9 mouse cellular contexts compared by ENCODE assay signal in genomic region chr9:42520587-42521084, GRCm38 (mm10). TPM values are rescaled to one million over a fixed set of nuclear protein-coding genes. Genes with fewer than 3 reads are reported as not detected.
DNase-seq lines count a peak whose midpoint lies in the region; ATAC-seq and TF ChIP-seq lines count a peak whose summit lies in the region.
"Had no signal": no experiment of that assay in that cellular context is flagged by ENCODE, and none has a peak within 500 bp of the region (broad histone marks: within the 10 kb centered on the region; RNA-seq: fewer than 3 reads in every experiment).

No protein-coding gene starts in this region.

- intact Hi-C loops in gastrocnemius, adult 2 months (cut with DNase I), result no loop called here

- no peak for TF ChIP-seq CTCF in gastrocnemius, adult 2 months (IDR thresholded peaks at IDR 0.05)
- TF ChIP-seq CTCF in kidney, adult 2 months (conservative IDR thresholded peaks at IDR 0.05; ENCODE audit: insufficient read depth, insufficient read length, low read depth, low read length), result no peak

- no peaks in the 10 kb centered on the region for H3K36me3 ChIP-seq in kidney, adult 2 months (ENCODE audit: control insufficient read depth, insufficient read depth, low read length)
- no peaks in the 10 kb centered on the region for H3K36me3 ChIP-seq in limb, embryonic 12.5 days
- H3K36me3 ChIP-seq in midbrain, embryonic 15.5 days (replicated peaks), result no peaks in the 10 kb centered on the region

- no peaks in the 10 kb centered on the region for H3K9me3 ChIP-seq in limb, embryonic 12.5 days
- no peaks in the 10 kb centered on the region for H3K9me3 ChIP-seq in midbrain, embryonic 15.5 days

- peak overlapping the region; percentile 83 for H3K4me2 ChIP-seq in limb, embryonic 12.5 days
- H3K4me2 ChIP-seq in midbrain, embryonic 15.5 days, result peak overlapping the region; percentile 62

- WGBS in kidney, adult 2 months, result 9% methylated on average over 36 of the region's 36 CpGs
- 7% methylated on average over 36 of the region's 36 CpGs for WGBS in limb, embryonic 12.5 days
- WGBS in midbrain, embryonic 15.5 days, result 2% methylated on average over 36 of the region's 36 CpGs

- ATAC-seq in limb, embryonic 12.5 days (ENCODE audit: insufficient number of reproducible peaks, insufficient read depth, low FRiP score, low TSS enrichment, low read depth), result no peak
- peak; percentile 73 for ATAC-seq in midbrain, embryonic 15.5 days (replicated peaks)

- H3K4me3 ChIP-seq in gastrocnemius, adult 2 months, result peak overlapping the region; percentile 57
- peak overlapping the region; percentile 45; the same call in 1 of the 2 replicates for H3K4me3 ChIP-seq in kidney, adult 2 months (ENCODE audit: insufficient read depth, low read depth, low read length)
- peak overlapping the region; percentile 40 for H3K4me3 ChIP-seq in limb, embryonic 12.5 days (replicated peaks)
- peak overlapping the region; percentile 32 for H3K4me3 ChIP-seq in midbrain, embryonic 15.5 days
- H3K4me3 ChIP-seq: heart, adult 2 months had no signal

- DNase-seq in gastrocnemius, adult 2 months, result peak; percentile 38
- no peak for DNase-seq in gastrocnemius, adult 18-20 months (ENCODE audit: low spot score)
- DNase-seq in cerebellum, postnatal 25 days, result peak; percentile 68 to 77
- peak; percentile 44 to 60 for DNase-seq in frontal cortex, postnatal 36 days (ENCODE audit: low spot score in 2 of 2)
- DNase-seq in kidney, adult 2 months, result peak; percentile 33
- DNase-seq in thymus, adult 18-20 months, result peak; percentile 34 to 49

- no peak overlapping the region for H3K27ac ChIP-seq in gastrocnemius, adult 2 months
- H3K27ac ChIP-seq in kidney, adult 2 months (ENCODE audit: insufficient read depth, low read depth, low read length), result no peak overlapping the region
- H3K27ac ChIP-seq in limb, embryonic 12.5 days, result no peak overlapping the region
- H3K27ac ChIP-seq in midbrain, embryonic 15.5 days, result peak overlapping the region; percentile 61; the same call in 1 of the 2 replicates
- H3K27ac ChIP-seq: heart, adult 2 months had no signal

- no peaks in the 10 kb centered on the region for H3K4me1 ChIP-seq in kidney, adult 2 months (ENCODE audit: control insufficient read depth, insufficient read depth, low read length)
- H3K4me1 ChIP-seq in limb, embryonic 12.5 days (replicated peaks), result peaks cover 7% of the 10 kb centered on the region
- H3K4me1 ChIP-seq in midbrain, embryonic 15.5 days, result peaks cover 11% of the 10 kb centered on the region

- H3K27me3 ChIP-seq in kidney, adult 2 months (replicated peaks; ENCODE audit: control insufficient read depth, insufficient read depth, low read length), result no peaks in the 10 kb centered on the region
- H3K27me3 ChIP-seq in limb, embryonic 12.5 days, result peaks cover 31% of the 10 kb centered on the region
- no peaks in the 10 kb centered on the region for H3K27me3 ChIP-seq in midbrain, embryonic 15.5 days (replicated peaks)

- no peak for TF ChIP-seq POLR2A in kidney, adult 2 months (IDR thresholded peaks at IDR 0.05; ENCODE audit: low read depth, low read length)

- H3K9ac ChIP-seq in limb, embryonic 12.5 days (replicated peaks), result peak overlapping the region; percentile 59
- H3K9ac ChIP-seq in midbrain, embryonic 15.5 days, result peak overlapping the region; percentile 23; the same call in 1 of the 2 replicates

RNA-seq across cellular contexts. Expression of gene Tbcel, which starts 13.0 kb away (rescaled TPM):
- 10 to 100 TPM; 15.3 to 17.4 TPM for total RNA-seq in gastrocnemius, adult 2 months (2021)
- total RNA-seq in gastrocnemius, adult 18-20 months (2021), result 10 to 100 TPM; 14.9 to 15.9 TPM
- 20.6 and 25.9 TPM in 2 replicates for polyA plus RNA-seq in kidney, adult 2 months (2012; rRNA removed)
- 5.1 and 5.3 TPM in 2 replicates for polyA plus RNA-seq in limb, embryonic 12.5 days (2016; fragmentation: Nextera tagmentation; extraction: Ambion mirVana)
- 3.6 and 4.4 TPM in 2 replicates for polyA plus RNA-seq in midbrain, embryonic 15.5 days (2015; fragmentation: Nextera tagmentation; extraction: Ambion mirVana)
